Mouse (Mus musculus): ENCODE data around the gene Clca1. TPM values are rescaled to one million over a fixed set of nuclear protein-coding genes. Genes with fewer than 3 reads are reported as not detected.

Gene Clca1
- polyA plus RNA-seq, 1 experiment from 2014 or later: not detected

GRCm38 (mm10) chr3:144993055-144993454 lies 39.5 kb downstream of the Clca1 start:
- Histone ChIP-seq H3K9me3 (no peaks in the 10 kb centered on the region), H3K4me1 (no peaks in the 10 kb centered on the region), H3K27me3 (no peaks in the 10 kb centered on the region), H3K4me2 (no peak overlapping the region), H3K27ac (no peak overlapping the region), H3K4me3 (no peak overlapping the region), H3K36me3 (no peaks in the 10 kb centered on the region), H3K9ac (no peak overlapping the region)
- WGBS: 83% methylated on average over 5 of the region's 5 CpGs
- ATAC-seq (ENCODE audit: insufficient number of reproducible peaks, insufficient read depth, low FRiP score, low TSS enrichment, low read depth): no peak

- ATAC-seq (ENCODE audit: insufficient number of reproducible peaks, insufficient read depth, low FRiP score, low TSS enrichment, low read depth): no peak
- H3K4me1 ChIP-seq: no peaks in the 10 kb centered on the region
- H3K27me3 ChIP-seq: no peaks in the 10 kb centered on the region
- no peak overlapping the region for H3K4me3 ChIP-seq
- H3K27ac ChIP-seq: no peak overlapping the region
- H3K36me3 ChIP-seq: no peaks in the 10 kb centered on the region
- H3K9me3 ChIP-seq: no peaks in the 10 kb centered on the region
- no peak overlapping the region for H3K4me2 ChIP-seq
- H3K9ac ChIP-seq: no peak overlapping the region
Observed at GRCm38 (mm10) chr3:144992618-144993017, 40.0 kb downstream of the Clca1 start.

DNA sequence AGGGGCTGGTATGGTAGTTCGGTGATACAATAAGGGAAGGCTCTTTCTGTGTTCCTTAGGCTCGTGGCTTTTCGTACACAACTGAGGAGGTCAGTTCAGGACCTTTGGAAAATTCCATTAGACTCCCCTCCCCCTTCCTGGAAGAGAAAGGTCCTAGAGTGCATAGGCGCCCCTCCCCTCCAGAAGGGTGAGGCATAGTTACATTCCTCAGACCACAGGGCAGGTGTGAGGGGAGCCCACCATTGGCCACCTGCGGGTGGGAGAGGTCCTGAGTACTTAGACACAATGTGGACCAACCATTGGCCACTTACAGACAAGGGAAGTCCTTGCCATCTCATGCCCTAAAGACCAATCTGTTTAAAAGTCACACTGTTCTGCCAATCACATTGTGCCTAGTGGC lies 46.7 kb downstream of the Clca1 start:
- Histone ChIP-seq H3K36me3 (no peaks in the 10 kb centered on the region), H3K4me2 (no peak overlapping the region), H3K27me3 (no peaks in the 10 kb centered on the region), H3K27ac (no peak overlapping the region), H3K4me1 (no peaks in the 10 kb centered on the region), H3K9me3 (no peaks in the 10 kb centered on the region), H3K9ac (no peak overlapping the region), H3K4me3 (no peak overlapping the region)
- ATAC-seq (ENCODE audit: insufficient number of reproducible peaks, insufficient read depth, low FRiP score, low TSS enrichment, low read depth): no peak
- WGBS: 81% methylated on average over 5 of the region's 5 CpGs

DNA sequence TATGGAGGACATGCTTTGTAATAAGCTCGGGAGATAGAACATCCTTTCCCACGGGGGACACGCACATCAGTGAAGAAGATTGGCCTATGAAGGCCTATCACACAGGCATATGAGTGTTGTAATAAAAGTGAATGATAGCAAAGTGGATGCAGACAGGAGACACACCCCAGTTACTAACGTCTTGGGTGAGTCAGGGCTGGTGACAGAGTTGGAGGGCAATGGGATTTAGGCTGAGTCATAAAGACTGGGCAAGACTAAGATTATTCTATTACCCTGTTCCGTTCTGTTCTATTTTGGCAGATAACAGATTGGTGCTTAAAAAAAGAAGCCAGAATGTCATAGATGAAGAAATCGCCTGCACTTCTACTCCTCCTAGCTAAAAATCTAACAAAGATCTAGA lies 52.0 kb downstream of the Clca1 start:
- Histone ChIP-seq H3K4me1 (no peaks in the 10 kb centered on the region), H3K4me3 (no peak overlapping the region), H3K27ac (no peak overlapping the region), H3K9ac (no peak overlapping the region), H3K9me3 (no peaks in the 10 kb centered on the region), H3K4me2 (no peak overlapping the region), H3K36me3 (no peaks in the 10 kb centered on the region), H3K27me3 (no peaks in the 10 kb centered on the region)
- 86% methylated on average over 6 of the region's 6 CpGs for WGBS
- ATAC-seq (ENCODE audit: insufficient number of reproducible peaks, insufficient read depth, low FRiP score, low TSS enrichment, low read depth): no peak

- H3K36me3 ChIP-seq: no peaks in the 10 kb centered on the region
- ATAC-seq (ENCODE audit: insufficient number of reproducible peaks, insufficient read depth, low FRiP score, low TSS enrichment, low read depth): no peak
- H3K27ac ChIP-seq: no peak overlapping the region
- no peak overlapping the region for H3K9ac ChIP-seq
- H3K4me1 ChIP-seq: no peaks in the 10 kb centered on the region
- H3K9me3 ChIP-seq: no peaks in the 10 kb centered on the region
- H3K4me2 ChIP-seq: no peak overlapping the region
- H3K27me3 ChIP-seq: no peaks in the 10 kb centered on the region
- WGBS: 37% methylated on average over 4 of the region's 4 CpGs
- no peak overlapping the region for H3K4me3 ChIP-seq
Observed at GRCm38 (mm10) chr3:144977631-144978030, 54.9 kb downstream of the Clca1 start.

DNA sequence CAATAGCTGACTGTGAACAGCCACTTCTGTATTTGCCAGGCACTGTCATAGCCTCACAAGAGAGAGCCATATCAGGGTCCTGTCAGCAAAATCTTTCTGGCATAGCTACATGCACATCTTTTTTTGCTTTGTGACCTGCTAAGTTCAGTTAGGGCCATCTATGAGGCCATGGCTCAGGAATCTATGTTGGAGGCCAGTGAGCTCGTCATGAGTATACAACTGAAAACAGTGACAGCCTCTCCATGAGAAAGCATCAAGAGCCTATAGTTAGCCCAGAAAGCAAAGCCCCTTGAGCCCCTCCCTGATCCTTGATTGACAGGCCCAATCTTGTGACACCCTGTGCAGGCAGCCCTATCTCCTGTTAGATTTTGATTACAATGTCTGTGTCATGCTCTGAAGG lies 56.5 kb downstream of the Clca1 start:
- H3K4me3 ChIP-seq: no peak overlapping the region
- no peak overlapping the region for H3K9ac ChIP-seq
- no peak overlapping the region for H3K4me2 ChIP-seq
- no peak for ATAC-seq (ENCODE audit: insufficient number of reproducible peaks, insufficient read depth, low FRiP score, low TSS enrichment, low read depth)
- 54% methylated on average over 1 of the region's 1 CpGs for WGBS
- no peaks in the 10 kb centered on the region for H3K27me3 ChIP-seq
- no peaks in the 10 kb centered on the region for H3K9me3 ChIP-seq
- no peaks in the 10 kb centered on the region for H3K36me3 ChIP-seq
- H3K27ac ChIP-seq: no peak overlapping the region
- H3K4me1 ChIP-seq: no peaks in the 10 kb centered on the region

DNA sequence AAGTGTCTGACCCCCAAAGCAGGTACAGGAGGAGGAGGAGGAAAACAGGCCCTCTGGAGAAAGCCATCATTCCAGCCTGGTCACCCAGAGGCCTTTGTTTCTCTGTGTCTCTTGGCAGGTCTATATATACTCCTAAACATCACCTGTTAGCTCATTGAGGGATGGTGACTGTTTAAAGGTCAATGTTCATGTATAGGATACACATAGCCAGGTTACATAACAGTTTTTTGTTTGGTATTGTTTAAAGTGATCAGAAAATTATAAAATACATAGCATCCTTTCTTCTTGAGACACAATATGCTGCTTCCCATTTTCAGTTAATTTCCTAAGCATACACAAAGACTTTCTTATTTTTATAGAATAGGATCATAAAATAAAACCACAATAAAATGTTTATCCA lies 57.6 kb downstream of the Clca1 start, which contains the start of gene Clca4a:
Gene Clca4a (minus strand): TSS at position 101 of the 400 bp plus-strand sequence.
- Histone ChIP-seq H3K27ac (no peak within 1 kb of the TSS), H3K9me3 (no peaks in the 10 kb centered on the region), H3K27me3 (no peaks in the 10 kb centered on the region), H3K4me1 (no peaks in the 10 kb centered on the region), H3K9ac (no peak within 1 kb of the TSS), H3K4me2 (no peak within 1 kb of the TSS), H3K36me3 (no peaks in the 10 kb centered on the region), H3K4me3 (no peak within 1 kb of the TSS)
- no peak for ATAC-seq (ENCODE audit: insufficient number of reproducible peaks, insufficient read depth, low FRiP score, low TSS enrichment, low read depth)

GRCm38 (mm10) chr3:144971553-144972270 lies 60.9 kb downstream of the Clca1 start:
- no peaks in the 10 kb centered on the region for H3K4me1 ChIP-seq
- no peak overlapping the region for H3K4me3 ChIP-seq
- no peak overlapping the region for H3K9ac ChIP-seq
- no peaks in the 10 kb centered on the region for H3K9me3 ChIP-seq
- ATAC-seq (ENCODE audit: insufficient number of reproducible peaks, insufficient read depth, low FRiP score, low TSS enrichment, low read depth): no peak
- WGBS: 67% methylated on average over 9 of the region's 9 CpGs
- no peak overlapping the region for H3K27ac ChIP-seq
- H3K4me2 ChIP-seq: no peak overlapping the region
- no peaks in the 10 kb centered on the region for H3K27me3 ChIP-seq
- H3K36me3 ChIP-seq: no peaks in the 10 kb centered on the region

DNA sequence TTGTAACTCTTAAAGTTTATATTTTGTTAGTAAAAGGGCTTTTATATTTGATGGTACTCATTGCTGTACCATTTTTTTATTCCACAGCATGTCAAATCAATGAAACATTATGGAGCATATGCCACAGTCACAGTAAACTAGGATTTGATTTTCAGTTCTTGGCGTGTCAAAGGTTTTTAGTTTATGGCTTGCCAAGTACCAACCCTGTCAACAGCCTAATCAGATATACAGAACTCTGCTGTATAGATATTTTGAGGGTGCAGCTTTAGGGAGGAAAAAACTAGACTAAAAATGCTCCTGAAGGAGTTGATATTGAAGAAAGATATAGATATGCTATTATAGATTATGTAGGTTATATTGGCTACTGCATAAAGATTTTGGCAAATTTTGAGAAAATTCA lies 62.8 kb downstream of the Clca1 start:
- ATAC-seq (ENCODE audit: insufficient number of reproducible peaks, insufficient read depth, low FRiP score, low TSS enrichment, low read depth): no peak
- WGBS: 85% methylated on average over 1 of the region's 1 CpGs

GRCm38 (mm10) chr3:144966074-144966473 lies 66.5 kb downstream of the Clca1 start:
- Histone ChIP-seq H3K4me3 (no peak overlapping the region), H3K27ac (no peak overlapping the region), H3K9me3 (no peaks in the 10 kb centered on the region), H3K36me3 (no peaks in the 10 kb centered on the region), H3K27me3 (no peaks in the 10 kb centered on the region), H3K9ac (no peak overlapping the region), H3K4me1 (no peaks in the 10 kb centered on the region), H3K4me2 (no peak overlapping the region)
- no peak for ATAC-seq (ENCODE audit: insufficient number of reproducible peaks, insufficient read depth, low FRiP score, low TSS enrichment, low read depth)
- whole genome bisulfite sequencing: 72% methylated on average over 4 of the region's 4 CpGs

More for the DNA sequence above, 62.8 kb downstream of the Clca1 start:
- H3K9ac ChIP-seq: no peak overlapping the region
- H3K27ac ChIP-seq: no peak overlapping the region
- H3K4me3 ChIP-seq: no peak overlapping the region
- H3K36me3 ChIP-seq: no peaks in the 10 kb centered on the region
- H3K27me3 ChIP-seq: no peaks in the 10 kb centered on the region
- H3K4me2 ChIP-seq: no peak overlapping the region
- H3K4me1 ChIP-seq: no peaks in the 10 kb centered on the region
- no peaks in the 10 kb centered on the region for H3K9me3 ChIP-seq
